Mouse (Mus musculus) heart, embryonic 12.5 days (tissue): ENCODE measurements around the gene Mical3. TPM values are rescaled to one million over a fixed set of nuclear protein-coding genes. Genes with fewer than 3 reads are reported as not detected.
A peak's percentile ranks its signal among the peaks of the same experiment; 100 is the strongest.

ENCODE experiments used
- ATAC-seq: fragments of 200-750 bp; cut with Nextera tagmentation; 2 replicates; pipeline ENCODE4 v1.8.0; 2017; ENCODE audit warnings: moderate TSS enrichment, moderate library complexity; ENCODE audit not compliant: insufficient number of reproducible peaks, low FRiP score
- H3K27ac ChIP-seq: fragments of 300-500 bp; sonication (generic); 2 replicates; pipeline ENCODE4 v1.5.1; 2016; ENCODE audit warnings: mild to moderate bottlenecking, moderate library complexity; ENCODE audit not compliant: poor library complexity, severe bottlenecking
- H3K27me3 ChIP-seq: fragments of 300-500 bp; sonication (generic); replicated peaks from 2 replicates; pipeline ENCODE4 v1.6.1; 2016; ENCODE audit warnings: mild to moderate bottlenecking, moderate library complexity
- H3K36me3 ChIP-seq: fragments of 300-500 bp; sonication (generic); 2 replicates; pipeline ENCODE4 v1.6.1; 2016; ENCODE audit warnings: mild to moderate bottlenecking, moderate library complexity
- H3K4me1 ChIP-seq: fragments of 300-500 bp; sonication (generic); replicated peaks from 2 replicates; pipeline ENCODE4 v1.6.1; 2016; ENCODE audit warnings: mild to moderate bottlenecking
- H3K4me2 ChIP-seq: fragments of 300-500 bp; sonication (generic); 2 replicates; pipeline ENCODE4 v1.6.1; 2016; ENCODE audit warnings: mild to moderate bottlenecking, moderate library complexity
- H3K4me3 ChIP-seq: fragments of 300-500 bp; sonication (generic); 2 replicates; pipeline ENCODE4 v1.5.1; 2016; ENCODE audit warnings: mild to moderate bottlenecking
- H3K9ac ChIP-seq: fragments of 300-500 bp; sonication (generic); 2 replicates; pipeline ENCODE4 v1.6.1; 2016; ENCODE audit warnings: mild to moderate bottlenecking, moderate library complexity
- H3K9me3 ChIP-seq: fragments of 300-500 bp; sonication (generic); replicated peaks from 2 replicates; pipeline ENCODE4 v1.6.1; 2016; ENCODE audit warnings: mild to moderate bottlenecking, moderate library complexity
- WGBS: fragments of 180-500 bp; shearing (Covaris S2); methylation state at CpG from one replicate; pipeline ENCODE4 v1.1.7; 2016; 5-methylcytosine and 5-hydroxymethylcytosine counted together
- polyA plus RNA-seq: library from polyadenylated mRNA; unstranded; fragments of >200 nt; fragmentation: Nextera tagmentation; extraction: Ambion mirVana; gene quantifications from 2 replicates; pipeline ENCODE4 v1.2.1, GENCODE M21; 2016

Gene Mical3
- polyA plus RNA-seq, 1 experiment from 2014 or later = 37.4 TPM

GRCm38 (mm10) chr6:121162616-121163015, 31.8 kb upstream of the Mical3 start:
- Histone ChIP-seq H3K9me3 (no peaks in the 10 kb centered on the region), H3K9ac (no peak overlapping the region), H3K36me3 (no peaks in the 10 kb centered on the region), H3K27me3 (no peaks in the 10 kb centered on the region), H3K4me1 (peaks cover 28% of the 10 kb centered on the region), H3K4me3 (no peak overlapping the region), H3K4me2 (no peak overlapping the region), H3K27ac (no peak overlapping the region)
- 81% methylated on average over 12 of the region's 12 CpGs for WGBS
- no peak for ATAC-seq

DNA sequence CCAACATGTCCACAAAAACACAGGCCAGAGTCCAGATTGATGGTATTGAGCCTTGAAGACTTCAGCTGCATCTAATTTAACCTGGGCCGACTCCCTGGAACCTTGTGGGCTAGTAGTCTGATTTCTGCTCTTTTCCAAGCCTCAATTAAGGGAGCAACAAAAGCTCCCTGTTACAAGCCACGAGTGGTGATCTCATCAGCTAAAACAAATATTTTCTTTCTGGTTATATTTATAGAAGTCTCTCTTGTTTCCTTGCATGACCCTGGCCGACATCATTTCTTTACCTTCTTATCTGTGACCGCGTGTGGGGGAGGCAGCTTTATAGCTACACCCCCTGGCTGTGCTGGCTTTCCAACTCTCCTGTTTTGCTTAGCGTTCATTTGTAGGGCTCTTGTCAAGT, 29.3 kb upstream of the Mical3 start:
- Histone ChIP-seq H3K9ac (no peak overlapping the region), H3K4me2 (no peak overlapping the region), H3K27ac (peak overlapping the region; percentile 10; the same call in 1 of the 2 replicates), H3K36me3 (no peaks in the 10 kb centered on the region), H3K4me1 (peaks cover 30% of the 10 kb centered on the region), H3K9me3 (no peaks in the 10 kb centered on the region), H3K4me3 (no peak overlapping the region), H3K27me3 (no peaks in the 10 kb centered on the region)
- ATAC-seq = no peak
- WGBS = 23% methylated on average over 6 of the region's 6 CpGs

- Histone ChIP-seq H3K9ac (no peak overlapping the region), H3K27me3 (no peaks in the 10 kb centered on the region), H3K4me1 (peaks cover 30% of the 10 kb centered on the region), H3K9me3 (no peaks in the 10 kb centered on the region), H3K4me3 (no peak overlapping the region), H3K4me2 (no peak overlapping the region), H3K27ac (peak overlapping the region; percentile 10; the same call in 1 of the 2 replicates), H3K36me3 (no peaks in the 10 kb centered on the region)
- ATAC-seq = no peak
- 63% methylated on average over 5 of the region's 5 CpGs for WGBS
Measured at GRCm38 (mm10) chr6:121159616-121160015, 28.8 kb upstream of the Mical3 start.

GRCm38 (mm10) chr6:121156030-121156429, 25.2 kb upstream of the Mical3 start:
- Histone ChIP-seq H3K9ac (no peak overlapping the region), H3K27ac (no peak overlapping the region; the same call in 1 of the 2 replicates), H3K4me3 (no peak overlapping the region), H3K36me3 (no peaks in the 10 kb centered on the region), H3K27me3 (no peaks in the 10 kb centered on the region), H3K4me1 (peaks cover 40% of the 10 kb centered on the region), H3K9me3 (no peaks in the 10 kb centered on the region), H3K4me2 (no peak overlapping the region)
- WGBS = 49% methylated on average over 2 of the region's 2 CpGs
- 0 out of 2 replicates have a peak, but pooled peaks have one; percentile 16 for ATAC-seq

DNA sequence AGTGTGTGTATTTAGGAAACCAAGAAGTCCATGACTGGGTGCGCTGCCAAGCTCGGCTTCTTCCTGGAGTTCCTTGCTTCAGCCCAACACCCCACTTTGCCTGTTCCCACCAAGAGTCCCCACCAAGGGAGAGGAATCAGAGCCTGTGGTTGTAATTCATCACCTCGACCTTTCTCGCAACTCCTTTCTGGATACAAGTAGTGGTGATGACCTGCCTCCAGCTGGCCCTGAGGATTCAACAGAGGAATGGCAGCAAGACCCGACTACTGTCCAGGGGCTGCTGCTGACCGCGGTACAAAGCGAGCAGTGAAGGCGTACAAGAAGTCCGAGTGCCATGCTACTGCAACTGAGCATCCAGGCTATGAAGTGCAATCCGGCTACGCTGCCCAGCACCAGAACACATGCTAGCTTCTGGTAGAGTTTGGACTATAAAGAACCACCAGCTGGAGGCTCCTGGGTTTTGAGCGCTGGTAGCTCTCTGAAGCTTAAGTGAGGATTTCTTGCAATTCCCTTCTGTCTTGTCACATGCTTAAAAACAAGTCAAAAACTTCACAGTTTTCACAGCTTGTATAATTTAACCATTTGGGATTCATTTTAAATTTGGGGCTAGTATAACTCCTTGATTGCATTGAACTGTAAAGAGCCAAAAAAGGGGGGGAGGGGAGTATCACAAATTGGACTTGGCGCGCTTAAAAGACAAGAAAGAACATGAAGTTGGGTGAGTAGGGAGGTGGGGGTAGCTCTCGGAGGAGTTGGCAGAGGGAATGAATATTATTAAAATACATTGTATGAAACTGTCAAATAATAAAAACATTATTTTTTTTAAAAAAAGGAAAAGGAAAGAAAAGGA, 23.9 kb upstream of the Mical3 start:
- no peak overlapping the region for H3K4me2 ChIP-seq
- no peak overlapping the region for H3K27ac ChIP-seq
- no peaks in the 10 kb centered on the region for H3K27me3 ChIP-seq
- no peak overlapping the region for H3K4me3 ChIP-seq
- no peak overlapping the region for H3K9ac ChIP-seq
- 0 out of 2 replicates have a peak, but pooled peaks cover 2% of the 10 kb centered on the region for H3K9me3 ChIP-seq
- peaks cover 28% of the 10 kb centered on the region for H3K4me1 ChIP-seq
- no peak for ATAC-seq
- WGBS = 89% methylated on average over 16 of the region's 16 CpGs
- no peaks in the 10 kb centered on the region for H3K36me3 ChIP-seq

GRCm38 (mm10) chr6:121153177-121153576, 22.4 kb upstream of the Mical3 start:
- no peak overlapping the region for H3K4me3 ChIP-seq
- 0 out of 2 replicates have a peak, but pooled peaks cover 2% of the 10 kb centered on the region for H3K9me3 ChIP-seq
- no peak for ATAC-seq
- no peaks in the 10 kb centered on the region for H3K27me3 ChIP-seq
- H3K4me1 ChIP-seq = peaks cover 25% of the 10 kb centered on the region
- H3K4me2 ChIP-seq = no peak overlapping the region
- 61% methylated on average over 8 of the region's 8 CpGs for WGBS
- no peak overlapping the region for H3K9ac ChIP-seq
- no peak overlapping the region for H3K27ac ChIP-seq
- H3K36me3 ChIP-seq = no peaks in the 10 kb centered on the region

GRCm38 (mm10) chr6:121151732-121152131, 20.9 kb upstream of the Mical3 start:
- Histone ChIP-seq H3K9ac (no peak overlapping the region; the same call in 1 of the 2 replicates), H3K27ac (0 out of 2 replicates have a peak overlapping the region, but pooled peaks have one; percentile 4), H3K36me3 (no peaks in the 10 kb centered on the region), H3K4me1 (peaks cover 38% of the 10 kb centered on the region), H3K27me3 (no peaks in the 10 kb centered on the region), H3K4me3 (no peak overlapping the region), H3K9me3 (0 out of 2 replicates have a peak, but pooled peaks cover 2% of the 10 kb centered on the region), H3K4me2 (no peak overlapping the region)
- WGBS = 60% methylated on average over 6 of the region's 6 CpGs
- peak; percentile 56; the same call in 1 of the 2 replicates for ATAC-seq

DNA sequence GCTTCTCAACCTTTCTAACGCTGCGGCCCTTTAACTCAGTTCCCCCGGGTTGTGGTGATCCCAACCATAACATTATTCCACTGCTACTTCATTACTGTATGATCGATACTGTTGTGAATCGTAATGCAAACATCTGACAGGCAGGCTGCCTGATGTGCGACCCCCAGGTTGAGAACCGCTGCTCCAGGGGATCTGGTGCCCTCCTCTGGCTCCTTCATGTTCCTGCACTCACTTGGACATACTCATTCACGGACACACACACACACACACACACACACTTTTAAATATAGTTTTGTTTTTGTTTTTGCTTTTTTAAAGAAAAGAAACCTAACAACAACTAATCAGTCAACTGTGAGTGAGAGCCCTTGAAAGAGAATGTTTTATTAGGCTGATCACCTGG, 19.3 kb upstream of the Mical3 start:
- no peak overlapping the region for H3K9ac ChIP-seq
- WGBS = 93% methylated on average over 8 of the region's 8 CpGs
- no peaks in the 10 kb centered on the region for H3K36me3 ChIP-seq
- H3K9me3 ChIP-seq = 0 out of 2 replicates have a peak, but pooled peaks cover 2% of the 10 kb centered on the region
- no peak for ATAC-seq
- H3K4me3 ChIP-seq = no peak overlapping the region
- no peak overlapping the region for H3K27ac ChIP-seq
- no peaks in the 10 kb centered on the region for H3K27me3 ChIP-seq
- H3K4me1 ChIP-seq = peaks cover 25% of the 10 kb centered on the region
- H3K4me2 ChIP-seq = no peak overlapping the region

- Histone ChIP-seq H3K9me3 (0 out of 2 replicates have a peak, but pooled peaks cover 2% of the 10 kb centered on the region), H3K4me3 (no peak overlapping the region), H3K27ac (no peak overlapping the region), H3K27me3 (no peaks in the 10 kb centered on the region), H3K9ac (no peak overlapping the region), H3K36me3 (no peaks in the 10 kb centered on the region), H3K4me1 (peaks cover 32% of the 10 kb centered on the region), H3K4me2 (no peak overlapping the region)
- ATAC-seq = no peak
- WGBS = 67% methylated on average over 3 of the region's 3 CpGs
Measured at GRCm38 (mm10) chr6:121149420-121149819, 18.6 kb upstream of the Mical3 start.

DNA sequence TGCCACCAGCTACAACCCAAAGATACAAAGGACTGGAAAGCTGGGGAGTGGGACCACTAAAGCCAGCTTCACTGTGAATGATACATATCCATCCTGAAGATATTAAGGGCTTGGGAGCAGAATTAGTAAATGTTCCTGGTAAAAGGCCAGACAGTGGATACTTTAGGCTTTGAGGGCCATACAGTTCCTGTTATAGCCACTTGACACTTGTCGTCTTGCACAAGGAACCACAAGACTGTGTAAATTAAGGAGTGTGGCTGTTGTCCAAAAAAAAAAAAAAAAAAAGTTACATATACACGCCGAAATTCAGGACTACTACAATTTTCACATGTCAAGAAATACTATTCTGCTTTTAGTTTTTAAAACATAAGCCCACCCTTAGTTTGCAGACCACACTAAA, 17.6 kb upstream of the Mical3 start:
- H3K9me3 ChIP-seq = 0 out of 2 replicates have a peak, but pooled peaks cover 2% of the 10 kb centered on the region
- ATAC-seq = no peak
- 51% methylated on average over 3 of the region's 3 CpGs for WGBS
- no peaks in the 10 kb centered on the region for H3K36me3 ChIP-seq
- H3K27me3 ChIP-seq = no peaks in the 10 kb centered on the region
- no peak overlapping the region for H3K4me2 ChIP-seq
- peaks cover 38% of the 10 kb centered on the region for H3K4me1 ChIP-seq
- no peak overlapping the region for H3K4me3 ChIP-seq
- no peak overlapping the region for H3K27ac ChIP-seq
- no peak overlapping the region for H3K9ac ChIP-seq

- no peaks in the 10 kb centered on the region for H3K36me3 ChIP-seq
- no peak overlapping the region for H3K4me3 ChIP-seq
- no peak overlapping the region for H3K4me2 ChIP-seq
- H3K27ac ChIP-seq = peak overlapping the region; percentile 17
- H3K4me1 ChIP-seq = peaks cover 33% of the 10 kb centered on the region
- H3K27me3 ChIP-seq = no peaks in the 10 kb centered on the region
- H3K9me3 ChIP-seq = 0 out of 2 replicates have a peak, but pooled peaks cover 2% of the 10 kb centered on the region
- peak; percentile 71 for ATAC-seq
- 37% methylated on average over 4 of the region's 4 CpGs for WGBS
- no peak overlapping the region for H3K9ac ChIP-seq
Measured at GRCm38 (mm10) chr6:121146798-121147197, 16.0 kb upstream of the Mical3 start.
